Mouse (Mus musculus): ENCODE results near the gene Mink1.

Mink1 gene

GRCm38 (mm10) chr11:70638714-70639278, 76.1 kb downstream of the Mink1 start, which contains the start of gene Gp1ba:
Gp1ba (plus strand) TSS chr11:70639122.
- DNase-seq = no peak

GRCm38 (mm10) chr11:70639976-70640375, 77.3 kb downstream of the Mink1 start:
- no peak for DNase-seq

- DNase-seq = no peak
These were observed 78.6 kb downstream of the Mink1 start for GRCm38 (mm10) chr11:70641241-70641640.

GRCm38 (mm10) chr11:70643051-70643450, 80.4 kb downstream of the Mink1 start:
- no peak for DNase-seq

GRCm38 (mm10) chr11:70644564-70645103, 82.0 kb downstream of the Mink1 start:
- no peak for DNase-seq

- DNase-seq = no peak
These were observed 83.0 kb downstream of the Mink1 start for GRCm38 (mm10) chr11:70645461-70646258.

- peak; percentile 32 to 61 for DNase-seq
These were observed 83.5 kb downstream of the Mink1 start for GRCm38 (mm10) chr11:70646259-70646555.

- peak; percentile 97 to 99 for DNase-seq
These were observed 84.3 kb downstream of the Mink1 start, which contains the start of the genes Rnf167 and Slc25a11 for GRCm38 (mm10) chr11:70646691-70647650. Rnf167 (plus strand) TSS chr11:70647235. Slc25a11 (minus strand) TSS chr11:70647479.

GRCm38 (mm10) chr11:70647716-70648420, 85.2 kb downstream of the Mink1 start:
- peak; percentile 54 to 64 for DNase-seq

GRCm38 (mm10) chr11:70648512-70648911, 85.8 kb downstream of the Mink1 start:
- DNase-seq = no peak

- no peak for DNase-seq
These were observed 86.6 kb downstream of the Mink1 start for GRCm38 (mm10) chr11:70649185-70649734.

GRCm38 (mm10) chr11:70650322-70651175, 87.9 kb downstream of the Mink1 start:
- DNase-seq = no peak

GRCm38 (mm10) chr11:70651391-70651790, 88.7 kb downstream of the Mink1 start:
- no peak for DNase-seq

GRCm38 (mm10) chr11:70652029-70652883, 89.6 kb downstream of the Mink1 start:
- peak in 1 of 2 experiments; percentile 43 for DNase-seq

GRCm38 (mm10) chr11:70652884-70653344, 90.2 kb downstream of the Mink1 start:
- no peak for DNase-seq

- peak; percentile 76 to 86 for DNase-seq
These were observed 90.9 kb downstream of the Mink1 start for GRCm38 (mm10) chr11:70653345-70654197.

GRCm38 (mm10) chr11:70654198-70654922, 91.7 kb downstream of the Mink1 start, which contains the start of gene Pfn1:
Pfn1 (minus strand) TSS chr11:70654644.
- DNase-seq = peak; percentile 86 to 92
